Mouse (Mus musculus) embryonic fibroblast, embryonic 13.5 days (primary cell): Measurements from ENCODE around the gene Vbp1. TPM values are rescaled to one million over a fixed set of nuclear protein-coding genes. Genes with fewer than 3 reads are reported as not detected.
"Not testable (repeated sequence)": the region's sequence is repeated elsewhere in the genome, so short reads cannot be mapped to it uniquely, and the experiment has no call there.

Source experiments
- H3K27ac ChIP-seq: 2 replicates; pipeline ENCODE4 v1.5.1; 2012; ENCODE audit warnings: low read length, control low read depth, inconsistent platforms; ENCODE audit not compliant: insufficient read depth
- H3K4me1 ChIP-seq: 2 replicates; pipeline ENCODE4 v1.6.1; 2011; ENCODE audit warnings: low read length; ENCODE audit not compliant: control insufficient read depth, insufficient read depth
- H3K4me3 ChIP-seq: 2 replicates; pipeline ENCODE4 v1.5.1; 2011; ENCODE audit warnings: mild to moderate bottlenecking, control low read depth, low read length; ENCODE audit not compliant: insufficient read depth
- CTCF ChIP-seq: IDR thresholded peaks from 2 replicates; pipeline ENCODE4 v1.5.1; 2011; ENCODE audit warnings: mild to moderate bottlenecking, control low read depth, low read length, moderate library complexity, borderline replicate concordance; ENCODE audit not compliant: insufficient read depth
- POLR2A ChIP-seq: IDR thresholded peaks from 2 replicates; pipeline ENCODE4 v1.6.1; 2011; ENCODE audit warnings: low read depth, mild to moderate bottlenecking, control low read depth, low read length, moderate library complexity
- polyA plus RNA-seq: library from polyadenylated mRNA; stranded (reverse); fragments of >200 nt; gene quantifications from 2 replicates; pipeline ENCODE4 v1.2.4, GENCODE M21; 2011; ENCODE audit warnings: low read depth; ENCODE audit not compliant: missing spikeins, insufficient read length

Gene Vbp1
- 64.3 and 69.3 TPM in 2 replicates for polyA plus RNA-seq

DNA sequence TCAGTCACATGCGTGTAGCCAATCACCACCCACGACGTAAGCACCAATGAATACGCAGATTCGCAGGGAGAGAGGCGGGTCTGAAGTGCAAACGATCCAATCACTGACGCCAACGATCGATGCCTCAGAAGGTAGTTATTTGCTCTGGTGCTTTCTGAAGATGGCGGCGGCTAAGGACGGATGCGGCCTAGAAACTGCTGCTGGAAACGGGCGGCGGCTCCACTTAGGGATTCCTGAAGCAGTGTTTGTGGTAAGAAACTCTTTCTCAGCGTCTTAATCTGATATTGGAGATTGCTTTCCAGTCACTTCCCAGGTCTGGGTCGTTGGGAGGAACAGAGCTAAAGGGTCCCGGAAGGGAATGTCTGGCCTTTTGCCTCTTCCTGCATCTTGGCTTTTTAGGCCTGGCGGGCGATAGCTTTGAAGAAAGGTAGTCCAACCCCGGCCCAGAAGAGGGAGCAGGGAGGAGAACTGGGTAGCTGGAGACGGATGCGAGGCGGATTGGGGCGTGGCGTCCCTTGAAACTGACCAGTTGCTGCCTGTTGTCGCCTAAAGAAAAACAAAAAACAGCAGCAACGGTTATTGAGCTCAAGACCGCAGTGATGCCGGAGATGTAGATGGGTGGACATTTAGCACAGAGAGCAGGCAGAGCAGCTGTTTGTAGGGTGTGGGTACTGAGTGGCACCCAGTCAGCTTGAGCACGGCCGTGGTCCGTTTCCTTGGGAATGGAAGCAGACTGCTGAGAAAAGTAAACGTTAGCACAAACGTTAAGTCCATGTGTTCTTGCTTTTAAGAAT is at the start of gene Vbp1:
Gene Vbp1 (plus strand): TSS at position 121 of the 794 bp plus-strand sequence.
- Histone ChIP-seq H3K4me3 (peak within 1 kb of the TSS; percentile 100), H3K27ac (peak within 1 kb of the TSS; percentile 89), H3K4me1 (no peaks in the 10 kb centered on the region)
- peak; percentile 82 for TF ChIP-seq POLR2A
- TF ChIP-seq CTCF: no peak

DNA sequence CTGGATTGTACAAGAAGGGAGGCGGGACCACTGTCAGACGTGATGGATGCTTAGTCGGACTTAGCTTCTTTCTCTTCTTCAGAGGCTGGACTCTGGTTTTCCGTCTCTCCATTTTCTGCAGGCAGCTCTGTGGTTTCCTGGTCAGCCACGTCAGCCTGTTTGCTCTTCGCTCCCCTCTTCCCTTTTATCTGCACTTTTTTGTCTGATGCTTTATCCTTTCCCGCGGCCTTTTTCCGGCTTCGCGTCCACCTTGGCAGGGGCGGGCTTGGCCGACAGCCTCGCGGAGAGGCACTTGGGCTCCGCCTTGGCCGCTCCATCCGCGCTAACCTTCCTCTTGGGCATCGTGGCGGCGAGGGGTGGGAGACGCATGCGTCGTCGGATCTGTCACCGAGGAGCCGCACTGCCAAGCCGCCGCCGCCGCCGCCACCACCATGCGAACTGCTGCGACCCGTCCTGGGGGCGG is 38.9 kb upstream of the Vbp1 start:
- not testable (repeated sequence) for H3K4me1 ChIP-seq, H3K27ac ChIP-seq
- TF ChIP-seq POLR2A: peak; percentile 42; the same call in 1 of the 2 replicates
- H3K4me3 ChIP-seq: peak overlapping the region; percentile 39; the same call in 1 of the 2 replicates

DNA sequence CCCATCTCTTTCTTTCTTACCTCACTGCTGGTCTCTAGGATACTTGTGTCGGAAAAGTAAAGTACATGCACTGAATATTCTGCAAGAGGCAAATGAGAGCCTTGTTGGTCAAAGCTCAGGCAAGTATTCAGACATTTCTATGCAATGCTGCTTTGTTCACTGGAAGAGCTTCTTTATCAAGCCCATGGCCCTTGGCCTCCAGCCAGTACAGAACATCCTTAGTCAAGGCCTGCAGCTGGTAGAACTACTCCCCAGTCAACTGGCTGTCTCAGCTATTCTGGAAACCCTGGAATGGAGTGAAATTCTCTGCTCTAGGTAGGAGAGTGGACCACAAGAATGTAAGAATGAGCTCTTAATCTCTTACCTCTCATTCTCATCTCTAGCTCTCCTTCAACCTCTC is 24.2 kb upstream of the Vbp1 start:
- no peak for TF ChIP-seq CTCF
- no peak for TF ChIP-seq POLR2A
- Histone ChIP-seq H3K4me1 (no peaks in the 10 kb centered on the region), H3K27ac (no peak overlapping the region), H3K4me3 (no peak overlapping the region)

DNA sequence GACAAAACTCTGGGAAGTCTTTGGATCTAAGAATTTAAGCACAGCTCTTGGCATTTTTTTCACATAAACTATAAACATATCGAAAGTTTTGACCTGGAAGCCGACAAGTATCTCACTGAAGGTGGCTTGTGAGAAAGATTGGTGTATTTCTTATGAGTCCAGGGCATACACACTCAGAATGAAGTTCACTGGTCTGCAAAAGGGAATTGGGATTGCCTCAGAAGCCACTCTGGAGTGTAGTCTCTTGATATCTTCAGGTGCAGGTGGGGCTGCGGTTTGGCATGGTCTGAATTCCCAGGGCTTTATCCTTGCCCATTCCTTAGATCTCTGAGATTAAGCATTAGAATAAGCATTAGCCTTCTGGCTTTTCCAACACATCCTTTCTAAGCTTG is 316 bp upstream of the Vbp1 start:
- Histone ChIP-seq H3K4me1 (no peaks in the 10 kb centered on the region), H3K4me3 (no peak overlapping the region), H3K27ac (no peak overlapping the region)
- TF ChIP-seq POLR2A (no peak), CTCF (no peak)

DNA sequence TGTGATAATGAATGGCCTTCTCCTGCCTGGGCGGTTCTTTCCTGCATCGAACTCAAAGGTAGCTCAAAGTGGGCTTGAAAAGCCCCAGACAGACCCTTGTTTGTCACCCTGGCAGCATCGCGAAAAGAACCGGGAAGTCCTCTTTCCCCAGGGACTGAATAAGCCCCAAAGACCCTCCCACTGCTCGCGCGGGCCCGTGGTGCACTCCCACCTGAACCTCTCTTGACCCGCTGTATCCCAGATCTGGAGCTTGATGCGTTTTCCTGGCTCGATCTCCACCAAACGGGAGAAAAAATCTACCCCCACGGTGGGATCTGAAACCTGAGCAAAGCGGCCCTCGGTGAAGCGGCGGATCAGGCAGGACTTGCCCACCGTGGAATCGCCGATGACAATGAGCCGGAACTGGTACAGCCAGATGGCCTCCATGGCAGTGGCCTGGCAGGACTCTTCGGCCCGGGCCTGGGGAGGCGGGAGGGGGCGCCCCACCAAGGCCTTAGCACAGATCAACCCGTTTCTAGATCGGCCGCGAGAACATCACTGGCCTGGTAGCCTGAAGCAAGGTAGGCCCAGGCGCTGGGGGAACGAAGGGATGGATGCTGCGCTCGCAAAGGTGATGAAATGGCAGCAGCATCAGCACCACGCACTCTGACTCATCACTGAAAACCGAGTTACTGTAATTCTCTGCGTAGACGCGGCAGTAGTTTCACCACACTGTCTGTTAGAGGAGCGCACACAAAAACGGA is 63.7 kb downstream of the Vbp1 start, which contains the start of gene Rab39b:
Gene Rab39b (minus strand): TSS at position 650 of the 743 bp plus-strand sequence.
- Histone ChIP-seq H3K27ac (no peak within 1 kb of the TSS), H3K4me1 (no peaks in the 10 kb centered on the region), H3K4me3 (peak within 1 kb of the TSS; percentile 43)
- TF ChIP-seq POLR2A (peak; percentile 52), CTCF (no peak)

DNA sequence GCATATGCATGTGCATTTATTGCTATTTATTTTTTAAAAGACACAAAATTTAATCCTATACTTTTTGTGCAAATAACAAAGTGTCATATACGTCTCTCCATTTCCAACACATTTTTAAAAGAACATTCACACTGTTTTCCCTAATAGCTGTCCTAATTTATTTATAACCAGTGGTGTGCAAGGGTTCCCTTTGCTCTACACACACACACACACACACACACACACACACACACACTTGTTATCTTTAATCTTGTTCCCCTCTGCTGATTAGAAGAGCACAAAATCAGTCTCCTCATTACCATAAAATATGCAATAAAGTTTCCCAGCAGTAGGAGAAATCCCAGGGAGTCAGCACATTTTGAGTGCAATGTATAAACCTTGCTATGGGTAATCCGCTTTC is 64.4 kb downstream of the Vbp1 start:
- Histone ChIP-seq H3K4me3 (no peak overlapping the region), H3K4me1 (no peaks in the 10 kb centered on the region), H3K27ac (no peak overlapping the region)
- TF ChIP-seq POLR2A: no peak
- TF ChIP-seq CTCF: no peak

Other genes starting within 250 kb of the Vbp1 start
- 115 and 124 TPM in 2 replicates for gene Fundc2, start 131.9 kb upstream of the Vbp1 start, polyA plus RNA-seq
- gene F8, start 131.7 kb upstream of the Vbp1 start, polyA plus RNA-seq: 1.6 and 1.7 TPM in 2 replicates
- 8.3 and 9.2 TPM in 2 replicates for gene Cmc4, start 97.7 kb upstream of the Vbp1 start, polyA plus RNA-seq
- 7.0 and 9.8 TPM in 2 replicates for gene Mtcp1, start 97.7 kb upstream of the Vbp1 start, polyA plus RNA-seq
- 31.3 and 46.1 TPM in 2 replicates for gene Brcc3, start 97.7 kb upstream of the Vbp1 start, polyA plus RNA-seq
- gene Rab39b, start 63.9 kb downstream of the Vbp1 start, polyA plus RNA-seq: 6.5 and 10.6 TPM in 2 replicates